Mouse (Mus musculus): ENCODE data around the gene Pgf.

DNA sequence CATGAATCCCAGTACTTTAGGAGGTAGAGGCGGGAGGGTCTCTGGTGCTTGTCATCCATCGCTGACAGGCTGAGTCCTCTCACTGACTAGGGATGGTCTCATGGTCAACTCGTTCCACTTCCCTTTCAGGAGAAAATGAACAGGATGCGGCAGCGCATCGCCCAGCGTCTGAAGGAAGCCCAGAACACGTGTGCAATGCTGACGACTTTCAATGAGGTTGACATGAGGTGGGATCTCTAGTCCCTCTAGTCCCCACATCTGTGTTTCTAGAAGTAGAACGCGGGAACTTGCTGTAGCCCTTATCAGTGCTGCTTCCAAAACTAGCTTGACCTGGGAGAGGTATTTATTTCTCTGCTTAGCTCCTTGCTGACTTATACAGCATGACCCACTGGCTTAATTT lies 53.9 kb downstream of the Pgf start:
- TF ChIP-seq CTCF (IDR thresholded peaks at IDR 0.05; ENCODE audit: control insufficient read depth, insufficient read depth, insufficient read length) (no peak), MYOG (IDR thresholded peaks at IDR 0.05; ENCODE audit: control insufficient read depth, extremely low read depth, insufficient read length) (no peak), USF1 (IDR thresholded peaks at IDR 0.05; ENCODE audit: low read depth) (no peak), MYOD1 (IDR thresholded peaks at IDR 0.05; ENCODE audit: control insufficient read depth, insufficient read length, low read depth) (no peak), FOSL1 (IDR thresholded peaks at IDR 0.05; ENCODE audit: insufficient read depth, low read length, poor library complexity, severe bottlenecking) (no peak)

Data from C2C12 (cell line).